ENCODE assay signal across 26 mouse cellular contexts in the genomic region with DNA sequence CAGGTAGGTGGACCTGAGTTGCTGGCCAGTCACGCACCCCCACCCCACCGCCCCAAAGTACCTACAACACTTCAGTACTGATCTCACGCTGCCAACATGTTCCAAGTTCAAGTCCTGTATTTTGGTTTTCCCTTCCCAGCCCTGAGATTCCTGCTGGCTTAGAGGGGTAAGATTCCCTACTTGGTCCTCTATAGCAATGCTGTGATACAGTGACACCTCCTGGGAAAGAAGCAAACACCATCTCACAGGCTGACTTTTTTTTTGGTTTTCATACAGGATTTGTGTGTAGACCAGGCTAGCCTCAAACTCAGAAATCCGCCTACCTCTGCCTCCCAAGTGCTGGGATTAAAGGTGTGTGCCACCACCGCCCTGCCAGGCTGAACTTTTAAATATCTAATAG. TPM values are rescaled to one million over a fixed set of nuclear protein-coding genes. Genes with fewer than 3 reads are reported as not detected.
DNase-seq lines count a peak whose midpoint lies in the region; ATAC-seq and TF ChIP-seq lines count a peak whose summit lies in the region.
"Had no signal": no experiment of that assay in that cellular context is flagged by ENCODE, and none has a peak within 500 bp of the region (broad histone marks: within the 10 kb centered on the region; RNA-seq: fewer than 3 reads in every experiment).

No protein-coding gene starts in this region.

- 0 out of 2 replicates have a peak overlapping the region, but pooled peaks have one; percentile 3 for H3K27ac ChIP-seq in heart, embryonic 11.5 days (ENCODE audit: low read depth, low read length)
- H3K27ac ChIP-seq in left cerebral cortex, adult 2 months, result no peak overlapping the region
- no peak overlapping the region for H3K27ac ChIP-seq in MEL (ENCODE audit: control insufficient read depth, low read depth, low read length)
- peak overlapping the region; percentile 79; the same call in 1 of the 2 replicates for H3K27ac ChIP-seq in liver, embryonic 13.5 days
- H3K27ac ChIP-seq: forebrain, embryonic 10.5 days; heart, adult 2 months; limb, embryonic 13.5 days had no signal

- peaks cover 53% of the 10 kb centered on the region for H3K36me3 ChIP-seq in heart, embryonic 11.5 days (ENCODE audit: control insufficient read depth, insufficient read depth, low read length)
- H3K36me3 ChIP-seq in MEL (ENCODE audit: control insufficient read depth in 1 of 2, insufficient read depth in 2 of 2, low read length in 2 of 2), result peaks cover 14 to 36% of the 10 kb centered on the region in 2 experiments
- H3K36me3 ChIP-seq in liver, embryonic 13.5 days, result peaks cover 88% of the 10 kb centered on the region

- peaks cover 31% of the 10 kb centered on the region for H3K4me1 ChIP-seq in heart, embryonic 11.5 days (ENCODE audit: control insufficient read depth, insufficient read depth, low read length)
- peaks cover 5 to 29% of the 10 kb centered on the region in 2 experiments for H3K4me1 ChIP-seq in MEL (ENCODE audit: control insufficient read depth in 1 of 2, insufficient read depth in 2 of 2, low read length in 2 of 2)
- H3K4me1 ChIP-seq in liver, embryonic 13.5 days (replicated peaks), result peaks cover 96% of the 10 kb centered on the region

- H3K9ac ChIP-seq in heart, embryonic 11.5 days (ENCODE audit: low read depth, low read length), result no peak overlapping the region
- H3K9ac ChIP-seq in MEL (ENCODE audit: control insufficient read depth, low read depth, low read length, poor library complexity, severe bottlenecking), result no peak overlapping the region
- no peak overlapping the region for H3K9ac ChIP-seq in liver, embryonic 13.5 days
- H3K9ac ChIP-seq: limb, embryonic 13.5 days had no signal

- H3K4me3 ChIP-seq in heart, embryonic 11.5 days (ENCODE audit: low read depth, low read length), result no peak overlapping the region
- H3K4me3 ChIP-seq in left cerebral cortex, adult 2 months, result no peak overlapping the region
- H3K4me3 ChIP-seq in MEL (ENCODE audit: control insufficient read depth in 1 of 2, insufficient read depth in 1 of 2, low read depth in 2 of 2, low read length in 2 of 2), result no peak overlapping the region
- no peak overlapping the region for H3K4me3 ChIP-seq in liver, embryonic 13.5 days (replicated peaks)
- H3K4me3 ChIP-seq: forebrain, embryonic 10.5 days; heart, adult 2 months; limb, embryonic 13.5 days had no signal

- no peak overlapping the region for H3K4me2 ChIP-seq in heart, embryonic 11.5 days
- H3K4me2 ChIP-seq in liver, embryonic 13.5 days, result no peak overlapping the region
- H3K4me2 ChIP-seq: limb, embryonic 13.5 days; midbrain, embryonic 11.5 days had no signal

- no peaks in the 10 kb centered on the region for H3K9me3 ChIP-seq in heart, embryonic 11.5 days (replicated peaks; ENCODE audit: control insufficient read depth, low read length)
- H3K9me3 ChIP-seq in MEL (replicated peaks; ENCODE audit: insufficient read depth, low read length), result no peaks in the 10 kb centered on the region
- H3K9me3 ChIP-seq in liver, embryonic 13.5 days (replicated peaks), result no peaks in the 10 kb centered on the region
- H3K9me3 ChIP-seq: forebrain, embryonic 10.5 days; G1E; limb, embryonic 13.5 days had no signal

- no peak for DNase-seq in heart, postnatal 25 days (ENCODE audit: low spot score)
- DNase-seq in left cerebral cortex, adult 2 months (ENCODE audit: extremely low spot score in 1 of 2, low spot score in 2 of 2), result no peak
- no peak for DNase-seq in left cerebral cortex, adult 18-20 months (ENCODE audit: low spot score in 2 of 2)
- peak; percentile 48 for DNase-seq in MEL (ENCODE audit: low read depth, low spot score)
- no peak for DNase-seq in liver, embryonic 13.5 days
- no peak for DNase-seq in urinary bladder, postnatal 36 days (ENCODE audit: low spot score in 2 of 2)
- no peak for DNase-seq in spleen, postnatal 14 days (ENCODE audit: low spot score in 2 of 2)
- DNase-seq: adrenal gland, postnatal 36 days; cerebellum, adult 11 months; cerebellum, postnatal 14 days; gastrocnemius, postnatal 36 days; heart, adult 2 months; heart, postnatal 36 days; kidney, adult 11 months; layer of hippocampus, postnatal 36 days; lung, postnatal 14 days had no signal

- peak; percentile 9 for TF ChIP-seq CTCF in left cerebral cortex, adult 2 months (IDR thresholded peaks at IDR 0.05)
- no peak for TF ChIP-seq CTCF in MEL (IDR thresholded peaks at IDR 0.05 in 2 of 3, conservative IDR thresholded peaks at IDR 0.05 in 1 of 3; ENCODE audit: control insufficient read depth in 1 of 3, insufficient read depth in 1 of 3, low read depth in 2 of 3, low read length in 3 of 3, poor library complexity in 1 of 3, severe bottlenecking in 1 of 3)

- TF ChIP-seq POLR2A in MEL (IDR thresholded peaks at IDR 0.05; ENCODE audit: control insufficient read depth in 1 of 2, insufficient read depth in 1 of 2, low read depth in 1 of 2, low read length in 2 of 2, poor library complexity in 1 of 2), result peak in 1 of 2 experiments; percentile 43; a peak in 1 of 4 replicates

- no peaks in the 10 kb centered on the region for H3K27me3 ChIP-seq in heart, embryonic 11.5 days (ENCODE audit: control insufficient read depth, insufficient read depth, low read length)
- no peaks in the 10 kb centered on the region for H3K27me3 ChIP-seq in MEL (ENCODE audit: control insufficient read depth in 1 of 2, insufficient read depth in 2 of 2, low read length in 2 of 2)
- no peaks in the 10 kb centered on the region for H3K27me3 ChIP-seq in liver, embryonic 13.5 days
- H3K27me3 ChIP-seq: limb, embryonic 13.5 days had no signal

- TF ChIP-seq EP300 in MEL (IDR thresholded peaks at IDR 0.05; ENCODE audit: low read depth in 1 of 2, low read length in 2 of 2), result no peak

- no peak for TF ChIP-seq RAD21 in MEL (IDR thresholded peaks at IDR 0.05; ENCODE audit: low read depth, low read length)

- 85% methylated on average over 5 of the region's 5 CpGs for WGBS in heart, embryonic 11.5 days (ENCODE audit: insufficient replicate concordance)
- WGBS in liver, embryonic 13.5 days (ENCODE audit: insufficient replicate concordance), result 81% methylated on average over 5 of the region's 5 CpGs

- intact Hi-C loops in heart, postnatal 25 days (cut with DNase I), result no loop called here
- intact Hi-C loops in left cerebral cortex, adult 2 months (cut with DNase I), result no loop called here

- ATAC-seq in heart, embryonic 11.5 days (replicated peaks; ENCODE audit: insufficient number of reproducible peaks, low FRiP score, low TSS enrichment), result no peak
- no peak for ATAC-seq in liver, embryonic 13.5 days (ENCODE audit: low read depth)
- ATAC-seq: CD4-positive, CD25-positive, alpha-beta regulatory T cell, adult 4 months; hindbrain, embryonic 16.5 days had no signal

- H3K79me2 ChIP-seq in MEL (ENCODE audit: control insufficient read depth, insufficient read depth, low read length, poor library complexity), result peaks cover 22% of the 10 kb centered on the region

TF ChIP-seq in MEL, 35 proteins besides CTCF, POLR2A, EP300 and RAD21:
- TF ChIP-seq TBP (IDR thresholded peaks at IDR 0.05; ENCODE audit: low read depth, low read length) (no peak), ZMIZ1 (IDR thresholded peaks at IDR 0.05; ENCODE audit: low read depth, low read length) (0 out of 2 replicates have a peak, but pooled peaks have one; percentile 11)
TF ChIP-seq in MEL: peak in this region for 1.

RNA-seq across cellular contexts. Expression of gene Rps3, which starts 6.3 kb away (rescaled TPM):
- 591 and 608 TPM in 2 replicates for polyA plus RNA-seq in heart, embryonic 11.5 days (2014; fragmentation: Nextera tagmentation; extraction: Ambion mirVana)
- 100 to 1,000 TPM; 306 to 340 TPM for total RNA-seq in heart, postnatal 25 days (2021)
- total RNA-seq in left cerebral cortex, adult 2 months (2021), result 100 to 1,000 TPM; 223 to 241 TPM
- 100 to 1,000 TPM; 268 to 293 TPM for total RNA-seq in left cerebral cortex, adult 18-20 months (2021)
- 2,066 and 2,287 TPM in 2 replicates for total RNA-seq in MEL (2012; rRNA removed)
- polyA plus RNA-seq in MEL (2012; ENCODE audit: insufficient read depth in 1 of 2, insufficient read length in 2 of 2, low read depth in 1 of 2, low replicate concordance in 2 of 2, missing spikeins in 1 of 2), result 1,000 to 10,000 TPM in 1 of 2 experiments, 100 to 1,000 TPM in 1; 157 to 1,899 TPM
- 741 and 746 TPM in 2 replicates for polyA plus RNA-seq in liver, embryonic 13.5 days (2015; fragmentation: Nextera tagmentation; extraction: Ambion mirVana)

RNA-seq across cellular contexts. Expression of gene Klhl35, which starts 11.4 kb away (rescaled TPM):
- polyA plus RNA-seq in heart, embryonic 11.5 days (2014; fragmentation: Nextera tagmentation; extraction: Ambion mirVana), result 0.77 and 1.0 TPM in 2 replicates
- total RNA-seq in heart, postnatal 25 days (2021), result not detected
- 1 to 10 TPM; 2.3 to 2.7 TPM for total RNA-seq in left cerebral cortex, adult 2 months (2021)
- total RNA-seq in left cerebral cortex, adult 18-20 months (2021), result 1 to 10 TPM; 2.3 to 3.2 TPM
- total RNA-seq in MEL (2012; rRNA removed), result not detected in 2 replicates
- polyA plus RNA-seq in MEL (2012; ENCODE audit: insufficient read depth in 1 of 2, insufficient read length in 2 of 2, low read depth in 1 of 2, low replicate concordance in 2 of 2, missing spikeins in 1 of 2), result under 1 TPM in 1 of 2 experiments, not detected in 1; 0.04 TPM
- 0.12 and 0.21 TPM in 2 replicates for polyA plus RNA-seq in liver, embryonic 13.5 days (2015; fragmentation: Nextera tagmentation; extraction: Ambion mirVana)
- total RNA-seq: G1E; gastrocnemius, adult 18-20 months; gastrocnemius, postnatal 36 days; heart, postnatal 36 days; monocyte, adult 5-6 weeks had no signal
- polyA plus RNA-seq: CD4-positive, CD25-positive, alpha-beta regulatory T cell, adult 4 months; G1E; liver, embryonic 16.5 days had no signal

RNA-seq across cellular contexts. Expression of gene Arrb1, which starts 58.0 kb away (rescaled TPM):
- polyA plus RNA-seq in heart, embryonic 11.5 days (2014; fragmentation: Nextera tagmentation; extraction: Ambion mirVana), result 4.9 and 5.3 TPM in 2 replicates
- 10 to 100 TPM; 17.2 to 26.4 TPM for total RNA-seq in heart, postnatal 25 days (2021)
- 100 to 1,000 TPM; 193 to 197 TPM for total RNA-seq in left cerebral cortex, adult 2 months (2021)
- 100 to 1,000 TPM; 177 to 179 TPM for total RNA-seq in left cerebral cortex, adult 18-20 months (2021)
- 44.3 and 62.7 TPM in 2 replicates for total RNA-seq in MEL (2012; rRNA removed)
- 10 to 100 TPM; 27.0 to 67.7 TPM for polyA plus RNA-seq in MEL (2012; ENCODE audit: insufficient read depth in 1 of 2, insufficient read length in 2 of 2, low read depth in 1 of 2, low replicate concordance in 2 of 2, missing spikeins in 1 of 2)
- polyA plus RNA-seq in liver, embryonic 13.5 days (2015; fragmentation: Nextera tagmentation; extraction: Ambion mirVana), result 96.5 and 121 TPM in 2 replicates

Comparison
In these comparisons a context has a peak if more than half of its experiments do, and no peak if none do; other contexts are left out.
1. H3K27ac ChIP-seq: peak in heart, embryonic 11.5 days (single experiment) and liver, embryonic 13.5 days (single experiment); none in left cerebral cortex, adult 2 months (single experiment) and MEL (single experiment).